Mouse (Mus musculus): ENCODE measurements at regions not wholly inside any gene's neighbourhood (a gene's known extent, or its start where the extent isn't known, plus 50 kb on each side); places are given as distances from the start of the nearest gene placed in this dataset.
"Not testable (repeated sequence)": the region's sequence is repeated elsewhere in the genome, so short reads cannot be mapped to it uniquely, and the experiment has no call there.

- Histone ChIP-seq H3K4me1 (ENCODE audit: control insufficient read depth, insufficient read depth, low read length) (no peaks in the 10 kb centered on the region), H3K36me3 (ENCODE audit: control insufficient read depth, insufficient read depth, low read length) (no peaks in the 10 kb centered on the region), H3K27ac (replicated peaks; ENCODE audit: insufficient read depth, low read depth, low read length) (no peak overlapping the region), H3K79me2 (ENCODE audit: control insufficient read depth, insufficient read depth, low read length) (no peaks in the 10 kb centered on the region), H3K4me3 (ENCODE audit: insufficient read depth, low read depth, low read length) (no peak overlapping the region), H3K9ac (ENCODE audit: low read depth, low read length) (no peak overlapping the region), H3K27me3 (ENCODE audit: control insufficient read depth, insufficient read depth, low read length) (no peaks in the 10 kb centered on the region)
- 34% methylated on average over 4 of the region's 4 CpGs for WGBS
- DNase-seq (ENCODE audit: extremely low read depth, low read depth, low spot score), result peak; percentile 13
- TF ChIP-seq POLR2A (IDR thresholded peaks at IDR 0.05; ENCODE audit: extremely low read depth, insufficient read depth, low read length) (no peak), CTCF (IDR thresholded peaks at IDR 0.05; ENCODE audit: low read depth, low read length) (no peak)
Observed at GRCm38 (mm10) chr3:7755445-7755844, 1135.2 kb upstream of the 1700008P02Rik start.

DNA sequence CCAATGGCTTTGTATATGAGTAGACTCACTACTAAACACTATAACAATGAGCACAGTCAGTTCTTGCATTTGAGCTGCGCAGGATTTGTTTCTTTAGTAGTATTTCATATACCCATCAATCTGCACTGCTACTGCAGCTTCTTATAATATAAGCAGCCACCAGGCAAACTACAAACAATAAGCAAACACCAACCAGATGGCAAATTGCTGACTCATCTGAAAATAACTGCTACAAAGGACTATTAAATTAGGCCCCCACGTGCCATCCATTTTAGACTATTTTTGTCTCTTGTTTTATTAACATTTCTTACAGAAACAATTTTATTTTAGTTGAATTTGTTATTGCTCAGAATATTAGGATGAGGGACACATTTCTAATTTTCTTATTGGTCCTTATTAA is 1093.5 kb upstream of the 1700008P02Rik start:
- no peak for DNase-seq (ENCODE audit: extremely low read depth, low read depth, low spot score)
- 90% methylated on average over 2 of the region's 2 CpGs for WGBS
- Histone ChIP-seq H3K79me2 (ENCODE audit: control insufficient read depth, insufficient read depth, low read length) (no peaks in the 10 kb centered on the region), H3K9ac (ENCODE audit: low read depth, low read length) (no peak overlapping the region), H3K36me3 (ENCODE audit: control insufficient read depth, insufficient read depth, low read length) (no peaks in the 10 kb centered on the region), H3K4me3 (ENCODE audit: insufficient read depth, low read depth, low read length) (no peak overlapping the region), H3K27ac (replicated peaks; ENCODE audit: insufficient read depth, low read depth, low read length) (no peak overlapping the region), H3K4me1 (ENCODE audit: control insufficient read depth, insufficient read depth, low read length) (no peaks in the 10 kb centered on the region), H3K27me3 (ENCODE audit: control insufficient read depth, insufficient read depth, low read length) (0 out of 2 replicates have a peak, but pooled peaks cover 2% of the 10 kb centered on the region)
- TF ChIP-seq POLR2A (IDR thresholded peaks at IDR 0.05; ENCODE audit: extremely low read depth, insufficient read depth, low read length), result no peak
- no peak for TF ChIP-seq CTCF (IDR thresholded peaks at IDR 0.05; ENCODE audit: low read depth, low read length)

GRCm38 (mm10) chr3:7713130-7713529 is 1092.9 kb upstream of the 1700008P02Rik start:
- no peak overlapping the region for H3K4me3 ChIP-seq (ENCODE audit: insufficient read depth, low read depth, low read length)
- H3K27me3 ChIP-seq (ENCODE audit: control insufficient read depth, insufficient read depth, low read length), result 0 out of 2 replicates have a peak, but pooled peaks cover 2% of the 10 kb centered on the region
- no peaks in the 10 kb centered on the region for H3K79me2 ChIP-seq (ENCODE audit: control insufficient read depth, insufficient read depth, low read length)
- H3K36me3 ChIP-seq (ENCODE audit: control insufficient read depth, insufficient read depth, low read length), result no peaks in the 10 kb centered on the region
- no peaks in the 10 kb centered on the region for H3K4me1 ChIP-seq (ENCODE audit: control insufficient read depth, insufficient read depth, low read length)
- peak; percentile 7 for DNase-seq (ENCODE audit: extremely low read depth, low read depth, low spot score)
- TF ChIP-seq POLR2A (IDR thresholded peaks at IDR 0.05; ENCODE audit: extremely low read depth, insufficient read depth, low read length), result no peak
- no peak for TF ChIP-seq CTCF (IDR thresholded peaks at IDR 0.05; ENCODE audit: low read depth, low read length)
- no peak overlapping the region for H3K9ac ChIP-seq (ENCODE audit: low read depth, low read length)
- no peak overlapping the region for H3K27ac ChIP-seq (replicated peaks; ENCODE audit: insufficient read depth, low read depth, low read length)

DNA sequence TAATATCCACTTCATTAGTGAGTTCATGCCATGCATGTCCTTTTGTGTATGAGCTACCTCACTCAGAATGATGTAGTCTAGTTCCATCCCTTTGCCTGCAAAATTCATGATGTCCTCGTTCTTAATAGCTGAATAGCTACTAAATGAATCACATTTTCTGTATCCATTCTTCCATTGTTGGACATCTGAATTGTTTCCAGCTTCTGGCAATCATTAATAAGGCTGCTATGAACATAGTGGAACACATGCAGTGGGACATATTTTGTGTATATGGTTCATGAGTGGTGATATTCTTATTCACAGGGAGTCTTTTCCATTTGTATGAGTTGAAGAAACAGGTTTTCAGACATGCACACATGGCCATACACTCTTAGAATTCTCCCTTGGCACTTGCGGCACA is 1092.2 kb upstream of the 1700008P02Rik start:
- DNase-seq (ENCODE audit: extremely low read depth, low read depth, low spot score), result no peak
- 0 out of 2 replicates have a peak, but pooled peaks cover 2% of the 10 kb centered on the region for H3K27me3 ChIP-seq (ENCODE audit: control insufficient read depth, insufficient read depth, low read length)
- H3K36me3 ChIP-seq (ENCODE audit: control insufficient read depth, insufficient read depth, low read length), result no peaks in the 10 kb centered on the region
- no peak overlapping the region for H3K9ac ChIP-seq (ENCODE audit: low read depth, low read length)
- 79% methylated on average over 2 of the region's 2 CpGs for WGBS
- TF ChIP-seq POLR2A (IDR thresholded peaks at IDR 0.05; ENCODE audit: extremely low read depth, insufficient read depth, low read length), result no peak
- TF ChIP-seq CTCF (IDR thresholded peaks at IDR 0.05; ENCODE audit: low read depth, low read length), result no peak
- H3K79me2 ChIP-seq (ENCODE audit: control insufficient read depth, insufficient read depth, low read length), result no peaks in the 10 kb centered on the region
- H3K4me3 ChIP-seq (ENCODE audit: insufficient read depth, low read depth, low read length), result no peak overlapping the region
- H3K27ac ChIP-seq (replicated peaks; ENCODE audit: insufficient read depth, low read depth, low read length), result no peak overlapping the region
- H3K4me1 ChIP-seq (ENCODE audit: control insufficient read depth, insufficient read depth, low read length), result no peaks in the 10 kb centered on the region

GRCm38 (mm10) chr3:7708609-7709008 is 1088.4 kb upstream of the 1700008P02Rik start:
- no peak for DNase-seq (ENCODE audit: extremely low read depth, low read depth, low spot score)
- Histone ChIP-seq H3K36me3 (ENCODE audit: control insufficient read depth, insufficient read depth, low read length) (no peaks in the 10 kb centered on the region), H3K4me3 (ENCODE audit: insufficient read depth, low read depth, low read length) (no peak overlapping the region), H3K9ac (ENCODE audit: low read depth, low read length) (no peak overlapping the region), H3K4me1 (ENCODE audit: control insufficient read depth, insufficient read depth, low read length) (no peaks in the 10 kb centered on the region), H3K27me3 (ENCODE audit: control insufficient read depth, insufficient read depth, low read length) (0 out of 2 replicates have a peak, but pooled peaks cover 2% of the 10 kb centered on the region), H3K79me2 (ENCODE audit: control insufficient read depth, insufficient read depth, low read length) (no peaks in the 10 kb centered on the region), H3K27ac (replicated peaks; ENCODE audit: insufficient read depth, low read depth, low read length) (no peak overlapping the region)
- WGBS, result 71% methylated on average over 2 of the region's 2 CpGs
- TF ChIP-seq CTCF (IDR thresholded peaks at IDR 0.05; ENCODE audit: low read depth, low read length) (no peak), POLR2A (IDR thresholded peaks at IDR 0.05; ENCODE audit: extremely low read depth, insufficient read depth, low read length) (no peak)

- no peak overlapping the region for H3K9ac ChIP-seq (ENCODE audit: low read depth, low read length)
- no peak for DNase-seq (ENCODE audit: extremely low read depth, low read depth, low spot score)
- WGBS, result 81% methylated on average over 1 of the region's 1 CpGs
- H3K4me3 ChIP-seq (ENCODE audit: insufficient read depth, low read depth, low read length), result no peak overlapping the region
- no peak overlapping the region for H3K27ac ChIP-seq (replicated peaks; ENCODE audit: insufficient read depth, low read depth, low read length)
- TF ChIP-seq POLR2A (IDR thresholded peaks at IDR 0.05; ENCODE audit: extremely low read depth, insufficient read depth, low read length), result no peak
- no peak for TF ChIP-seq CTCF (IDR thresholded peaks at IDR 0.05; ENCODE audit: low read depth, low read length)
- no peaks in the 10 kb centered on the region for H3K36me3 ChIP-seq (ENCODE audit: control insufficient read depth, insufficient read depth, low read length)
- peaks cover 2% of the 10 kb centered on the region; the same call in 1 of the 2 replicates for H3K27me3 ChIP-seq (ENCODE audit: control insufficient read depth, insufficient read depth, low read length)
- no peaks in the 10 kb centered on the region for H3K4me1 ChIP-seq (ENCODE audit: control insufficient read depth, insufficient read depth, low read length)
- no peaks in the 10 kb centered on the region for H3K79me2 ChIP-seq (ENCODE audit: control insufficient read depth, insufficient read depth, low read length)
Observed at GRCm38 (mm10) chr3:7683536-7683935, 1063.3 kb upstream of the 1700008P02Rik start.

- H3K4me1 ChIP-seq (ENCODE audit: control insufficient read depth, insufficient read depth, low read length); H3K27me3 ChIP-seq (ENCODE audit: control insufficient read depth, insufficient read depth, low read length); H3K36me3 ChIP-seq (ENCODE audit: control insufficient read depth, insufficient read depth, low read length); H3K4me3 ChIP-seq (ENCODE audit: insufficient read depth, low read depth, low read length); H3K9ac ChIP-seq (ENCODE audit: low read depth, low read length); H3K79me2 ChIP-seq (ENCODE audit: control insufficient read depth, insufficient read depth, low read length); DNase-seq (ENCODE audit: extremely low read depth, low read depth, low spot score); H3K27ac ChIP-seq (replicated peaks; ENCODE audit: insufficient read depth, low read depth, low read length): not testable (repeated sequence)
- 69% methylated on average over 3 of the region's 3 CpGs for WGBS
Observed at GRCm38 (mm10) chr3:7682816-7683215, 1062.6 kb upstream of the 1700008P02Rik start.
